Mouse (Mus musculus) liver, embryonic 12.5 days (tissue): ENCODE measurements around the gene Jund. TPM values are rescaled to one million over a fixed set of nuclear protein-coding genes. Genes with fewer than 3 reads are reported as not detected.

Source experiments
- ATAC-seq: fragments of 200-750 bp; cut with Nextera tagmentation; 2 replicates; pipeline ENCODE4 v1.8.0; 2017; ENCODE audit warnings: moderate number of reproducible peaks, mild to moderate bottlenecking, moderate library complexity
- H3K27ac ChIP-seq: fragments of 300-500 bp; sonication (generic); 2 replicates; pipeline ENCODE4 v1.5.1; 2016; ENCODE audit warnings: mild to moderate bottlenecking
- H3K27me3 ChIP-seq: fragments of 300-500 bp; sonication (generic); replicated peaks from 2 replicates; pipeline ENCODE4 v1.6.1; 2016; ENCODE audit warnings: mild to moderate bottlenecking, moderate library complexity
- H3K36me3 ChIP-seq: fragments of 300-500 bp; sonication (generic); 2 replicates; pipeline ENCODE4 v1.6.1; 2016; ENCODE audit warnings: mild to moderate bottlenecking, moderate library complexity
- H3K4me1 ChIP-seq: fragments of 300-500 bp; sonication (generic); 2 replicates; pipeline ENCODE4 v1.6.1; 2016
- H3K4me2 ChIP-seq: fragments of 300-500 bp; sonication (generic); 2 replicates; pipeline ENCODE4 v1.6.1; 2016; ENCODE audit warnings: mild to moderate bottlenecking, moderate library complexity
- H3K4me3 ChIP-seq: fragments of 300-500 bp; sonication (generic); 2 replicates; pipeline ENCODE4 v1.5.1; 2016; ENCODE audit warnings: mild to moderate bottlenecking, moderate library complexity
- H3K9ac ChIP-seq: fragments of 300-500 bp; sonication (generic); 2 replicates; pipeline ENCODE4 v1.6.1; 2016; ENCODE audit warnings: mild to moderate bottlenecking, moderate library complexity
- H3K9me3 ChIP-seq: fragments of 300-500 bp; sonication (generic); replicated peaks from 2 replicates; pipeline ENCODE4 v1.6.1; 2016; ENCODE audit warnings: mild to moderate bottlenecking, moderate library complexity
- WGBS: fragments of 180-500 bp; shearing (Covaris S2); methylation state at CpG from one replicate; pipeline ENCODE4 v1.1.7; 2016; ENCODE audit not compliant: insufficient replicate concordance; 5-methylcytosine and 5-hydroxymethylcytosine counted together
- polyA plus RNA-seq: library from polyadenylated mRNA; unstranded; fragments of >200 nt; fragmentation: Nextera tagmentation; extraction: Ambion mirVana; gene quantifications from 2 replicates; pipeline ENCODE4 v1.2.1, GENCODE M21; 2016

The Jund gene
- polyA plus RNA-seq, 1 experiment from 2014 or later, result 59.5 TPM

DNA sequence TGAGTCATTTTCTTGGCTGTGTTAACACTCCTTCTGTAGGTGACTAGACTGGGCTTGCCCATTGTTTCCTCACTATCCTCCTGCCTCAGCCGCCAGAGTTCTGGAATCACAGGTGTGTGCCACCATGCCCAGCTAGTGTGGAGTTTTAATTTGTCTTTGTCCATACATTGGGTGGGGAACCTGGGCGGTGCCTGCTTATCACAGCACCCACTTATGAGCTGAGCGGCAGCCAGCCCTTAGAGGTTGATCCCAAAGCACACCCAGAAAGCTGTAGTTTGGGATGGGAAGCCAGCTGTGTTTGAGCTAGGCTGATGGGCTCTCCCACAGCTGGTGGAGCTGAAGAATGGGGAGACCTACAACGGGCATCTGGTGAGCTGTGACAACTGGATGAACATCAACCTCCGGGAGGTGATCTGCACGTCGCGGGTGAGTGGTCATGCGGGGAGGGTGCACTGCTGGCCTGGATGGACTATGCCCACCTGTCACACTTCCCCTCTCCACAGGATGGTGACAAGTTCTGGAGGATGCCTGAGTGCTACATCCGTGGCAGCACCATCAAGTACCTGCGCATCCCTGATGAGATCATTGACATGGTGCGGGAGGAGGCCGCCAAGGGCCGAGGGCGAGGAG is 21.2 kb upstream of the Jund start:
- no peak for ATAC-seq
- 85% methylated on average over 15 of the region's 15 CpGs for WGBS
- Histone ChIP-seq H3K4me3 (peak overlapping the region; percentile 8; the same call in 1 of the 2 replicates), H3K9ac (peak overlapping the region; percentile 51), H3K27me3 (peaks cover 3% of the 10 kb centered on the region; the same call in 1 of the 2 replicates), H3K27ac (peak overlapping the region; percentile 81), H3K4me2 (peak overlapping the region; percentile 58), H3K36me3 (peaks cover 45% of the 10 kb centered on the region), H3K4me1 (peaks cover 90% of the 10 kb centered on the region), H3K9me3 (no peaks in the 10 kb centered on the region)

DNA sequence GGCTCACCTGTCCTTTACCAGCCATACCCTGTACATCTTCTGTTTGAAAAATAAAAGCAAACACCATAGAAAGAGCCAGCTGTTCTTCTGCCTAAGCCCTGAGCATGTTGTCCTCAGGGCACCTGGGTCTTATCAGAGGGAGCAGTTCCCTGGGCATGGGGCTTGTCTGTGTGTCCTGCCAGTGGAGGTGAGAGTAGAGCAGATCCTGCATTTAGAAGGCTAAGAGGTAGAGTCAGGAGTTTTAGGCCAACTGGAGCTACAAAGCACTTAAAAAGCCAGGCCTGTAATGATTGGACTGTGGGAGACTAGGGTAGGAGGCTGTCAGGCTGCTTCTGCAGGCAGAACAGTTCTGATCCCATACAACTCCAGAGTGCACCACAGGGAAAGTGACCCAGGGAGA is 20.1 kb upstream of the Jund start:
- H3K4me1 ChIP-seq, result peaks cover 87% of the 10 kb centered on the region

DNA sequence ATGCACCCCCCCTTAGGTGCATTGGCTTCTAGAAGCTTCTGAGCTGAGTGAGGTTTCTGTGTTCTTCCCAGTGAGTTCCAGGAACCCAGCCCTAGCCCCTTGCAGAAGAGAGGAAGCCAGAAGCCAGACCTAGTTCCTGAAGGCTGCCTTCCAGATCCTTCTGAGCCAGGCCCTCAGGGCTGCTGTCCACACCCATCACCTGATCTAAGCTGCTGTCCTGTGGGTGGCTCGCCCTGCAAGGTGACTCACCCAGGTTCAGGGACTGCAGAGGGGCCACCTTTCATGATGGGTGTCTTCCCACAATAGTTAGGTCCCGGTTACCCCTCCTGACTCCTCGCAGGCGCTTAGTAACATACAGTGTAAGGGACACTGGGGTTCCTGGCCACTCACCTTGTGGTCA is 19.3 kb upstream of the Jund start:
- Histone ChIP-seq H3K4me2 (no peak overlapping the region), H3K9me3 (no peaks in the 10 kb centered on the region), H3K4me1 (peaks cover 80% of the 10 kb centered on the region), H3K9ac (no peak overlapping the region), H3K4me3 (no peak overlapping the region), H3K27me3 (peaks cover 17% of the 10 kb centered on the region), H3K36me3 (peaks cover 45% of the 10 kb centered on the region), H3K27ac (peak overlapping the region; percentile 46; the same call in 1 of the 2 replicates)
- ATAC-seq, result no peak
- WGBS, result 83% methylated on average over 4 of the region's 4 CpGs

More for the DNA sequence above, 20.1 kb upstream of the Jund start:
- Histone ChIP-seq H3K9me3 (no peaks in the 10 kb centered on the region), H3K27ac (peak overlapping the region; percentile 46), H3K27me3 (peaks cover 9% of the 10 kb centered on the region; the same call in 1 of the 2 replicates), H3K4me2 (no peak overlapping the region), H3K36me3 (peaks cover 45% of the 10 kb centered on the region), H3K4me3 (no peak overlapping the region), H3K9ac (no peak overlapping the region)
- no peak for ATAC-seq

GRCm38 (mm10) chr8:70680039-70680438 is 18.7 kb upstream of the Jund start:
- no peak overlapping the region for H3K9ac ChIP-seq
- no peak overlapping the region for H3K4me3 ChIP-seq

GRCm38 (mm10) chr8:70681410-70681809 is 17.3 kb upstream of the Jund start:
- Histone ChIP-seq H3K9ac (no peak overlapping the region), H3K4me3 (no peak overlapping the region), H3K4me2 (no peak overlapping the region), H3K27ac (no peak overlapping the region), H3K4me1 (peaks cover 60% of the 10 kb centered on the region), H3K9me3 (no peaks in the 10 kb centered on the region), H3K27me3 (peaks cover 25% of the 10 kb centered on the region), H3K36me3 (peaks cover 40% of the 10 kb centered on the region)
- WGBS, result 52% methylated on average over 3 of the region's 3 CpGs
- 0 out of 2 replicates have a peak, but pooled peaks have one; percentile 28 for ATAC-seq

More at GRCm38 (mm10) chr8:70680039-70680438, 18.7 kb upstream of the Jund start:
- 74% methylated on average over 3 of the region's 3 CpGs for WGBS
- no peak for ATAC-seq
- Histone ChIP-seq H3K9me3 (no peaks in the 10 kb centered on the region), H3K4me2 (no peak overlapping the region), H3K27ac (peak overlapping the region; percentile 21; the same call in 1 of the 2 replicates), H3K27me3 (peaks cover 17% of the 10 kb centered on the region), H3K4me1 (peaks cover 74% of the 10 kb centered on the region), H3K36me3 (peaks cover 45% of the 10 kb centered on the region)

DNA sequence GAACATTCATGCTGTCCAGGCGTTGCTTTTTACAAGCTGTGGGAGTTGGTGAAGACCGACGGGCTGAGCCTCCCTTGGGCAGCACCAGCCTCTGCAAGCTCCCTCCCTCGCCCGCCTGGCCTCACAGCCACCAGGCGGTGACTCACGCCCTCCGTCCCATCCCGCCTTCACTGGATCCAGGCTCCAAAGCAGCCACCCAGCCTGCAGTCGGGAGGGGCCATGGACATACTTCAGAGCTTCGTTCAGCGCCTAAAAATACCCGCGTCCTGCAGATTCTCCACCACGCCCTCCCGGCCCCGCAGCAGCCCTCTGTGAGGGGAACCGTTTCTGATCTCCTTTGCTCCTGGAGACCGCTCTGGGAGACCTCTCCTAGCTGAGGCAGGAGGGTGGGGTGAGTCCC is 16.6 kb upstream of the Jund start:
- peaks cover 34% of the 10 kb centered on the region for H3K36me3 ChIP-seq

GRCm38 (mm10) chr8:70682692-70683091 is 16.1 kb upstream of the Jund start:
- Histone ChIP-seq H3K4me2 (peak overlapping the region; percentile 40; the same call in 1 of the 2 replicates), H3K9ac (no peak overlapping the region), H3K27ac (no peak overlapping the region), H3K4me1 (peaks cover 47% of the 10 kb centered on the region), H3K36me3 (peaks cover 29% of the 10 kb centered on the region), H3K9me3 (no peaks in the 10 kb centered on the region), H3K4me3 (no peak overlapping the region), H3K27me3 (peaks cover 35% of the 10 kb centered on the region)
- 60% methylated on average over 3 of the region's 3 CpGs for WGBS
- ATAC-seq, result no peak

More for the DNA sequence above, 16.6 kb upstream of the Jund start:
- Histone ChIP-seq H3K9me3 (no peaks in the 10 kb centered on the region), H3K4me1 (peaks cover 52% of the 10 kb centered on the region), H3K27me3 (peaks cover 30% of the 10 kb centered on the region), H3K27ac (no peak overlapping the region), H3K4me2 (peak overlapping the region; percentile 40), H3K9ac (peak overlapping the region; percentile 42; the same call in 1 of the 2 replicates), H3K4me3 (no peak overlapping the region)
- 15% methylated on average over 19 of the region's 19 CpGs for WGBS
- ATAC-seq, result 0 out of 2 replicates have a peak, but pooled peaks have one; percentile 28

DNA sequence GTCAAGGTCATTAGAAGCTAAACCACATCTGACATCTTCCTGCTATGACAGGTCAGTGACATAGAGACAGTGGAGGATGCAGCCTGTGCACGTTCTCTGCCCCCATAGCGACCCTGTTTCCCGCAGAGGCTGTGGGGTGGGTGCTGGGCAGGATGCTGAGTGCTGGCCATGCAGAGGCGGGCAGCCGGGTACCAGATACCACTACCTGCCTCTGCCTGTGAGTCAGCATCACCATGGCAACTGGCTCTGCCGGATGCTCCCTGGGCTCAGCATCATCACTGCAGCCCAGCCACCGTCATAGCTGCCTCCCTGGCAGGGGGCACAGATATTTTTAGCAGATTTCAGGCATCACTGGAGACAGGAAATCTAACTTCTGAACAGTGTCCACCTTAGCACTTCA is 14.5 kb upstream of the Jund start:
- Histone ChIP-seq H3K27ac (no peak overlapping the region), H3K4me3 (no peak overlapping the region), H3K9ac (no peak overlapping the region), H3K4me1 (peaks cover 31% of the 10 kb centered on the region), H3K4me2 (no peak overlapping the region), H3K9me3 (no peaks in the 10 kb centered on the region), H3K27me3 (peaks cover 36% of the 10 kb centered on the region), H3K36me3 (peaks cover 13% of the 10 kb centered on the region)
- ATAC-seq, result no peak
- WGBS, result 57% methylated on average over 7 of the region's 7 CpGs

DNA sequence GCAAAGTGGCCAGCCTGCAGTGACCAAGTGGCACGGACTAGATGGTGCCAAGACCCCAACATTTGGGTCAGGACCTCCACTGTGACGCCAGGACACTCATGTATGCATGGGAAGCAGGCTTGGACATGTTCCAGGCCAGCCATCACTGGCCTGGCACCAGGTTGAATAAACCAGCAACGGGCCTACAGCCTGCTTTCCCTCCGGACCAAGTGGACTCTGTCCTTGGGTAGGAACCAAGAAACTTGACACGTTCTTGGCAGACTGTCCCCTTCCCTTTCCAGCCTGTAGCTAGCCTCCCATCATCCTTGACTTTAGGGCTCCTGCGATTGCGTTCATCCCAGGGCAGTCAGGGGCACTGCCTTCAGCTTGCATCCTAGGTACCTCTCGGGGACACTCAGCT is 11.2 kb upstream of the Jund start:
- 78% methylated on average over 8 of the region's 8 CpGs for WGBS

GRCm38 (mm10) chr8:70688136-70688535 is 10.6 kb upstream of the Jund start:
- 72% methylated on average over 3 of the region's 3 CpGs for WGBS
- no peak overlapping the region for H3K4me3 ChIP-seq
- no peak overlapping the region for H3K9ac ChIP-seq
- ATAC-seq, result no peak
- no peaks in the 10 kb centered on the region for H3K36me3 ChIP-seq
- H3K9me3 ChIP-seq, result no peaks in the 10 kb centered on the region
- peaks cover 20% of the 10 kb centered on the region for H3K4me1 ChIP-seq
- no peak overlapping the region for H3K4me2 ChIP-seq
- H3K27me3 ChIP-seq, result peaks cover 43% of the 10 kb centered on the region
- no peak overlapping the region for H3K27ac ChIP-seq

More for the DNA sequence above, 11.2 kb upstream of the Jund start:
- Histone ChIP-seq H3K4me2 (no peak overlapping the region), H3K4me3 (no peak overlapping the region), H3K27ac (no peak overlapping the region), H3K9me3 (no peaks in the 10 kb centered on the region), H3K9ac (no peak overlapping the region), H3K4me1 (peaks cover 15% of the 10 kb centered on the region), H3K27me3 (peaks cover 47% of the 10 kb centered on the region), H3K36me3 (no peaks in the 10 kb centered on the region)
- ATAC-seq, result no peak

- Histone ChIP-seq H3K36me3 (no peaks in the 10 kb centered on the region), H3K4me1 (peaks cover 35% of the 10 kb centered on the region), H3K27ac (no peak overlapping the region), H3K9me3 (no peaks in the 10 kb centered on the region), H3K9ac (no peak overlapping the region; the same call in 1 of the 2 replicates), H3K4me2 (no peak overlapping the region), H3K4me3 (no peak overlapping the region), H3K27me3 (peaks cover 33% of the 10 kb centered on the region)
- WGBS, result 66% methylated on average over 5 of the region's 5 CpGs
- no peak for ATAC-seq
These were observed 8.8 kb upstream of the Jund start for GRCm38 (mm10) chr8:70689892-70690390.

DNA sequence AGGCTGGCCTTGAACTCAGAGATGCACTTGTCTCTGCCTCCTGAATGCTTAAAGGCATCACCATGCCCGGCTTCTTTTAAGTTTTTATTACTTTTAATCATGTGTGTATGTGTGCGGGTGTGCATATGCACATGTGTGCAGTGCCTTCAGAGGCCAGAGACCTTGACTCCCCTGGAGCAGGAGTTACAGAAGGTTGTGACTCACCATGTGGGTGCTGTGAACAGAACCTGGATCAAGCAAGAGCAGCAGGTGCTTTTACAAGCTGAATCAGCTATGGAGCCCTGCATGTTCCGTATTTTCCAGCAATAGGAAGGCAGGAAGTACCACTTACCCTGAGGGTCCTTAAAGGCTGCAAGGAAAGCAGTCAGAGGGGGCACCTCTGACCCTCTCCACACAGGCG is 7.5 kb upstream of the Jund start:
- peak overlapping the region; percentile 54; the same call in 1 of the 2 replicates for H3K4me2 ChIP-seq
- H3K4me3 ChIP-seq, result no peak overlapping the region
- ATAC-seq, result no peak
- no peak overlapping the region for H3K27ac ChIP-seq
- peaks cover 28% of the 10 kb centered on the region for H3K27me3 ChIP-seq
- H3K36me3 ChIP-seq, result no peaks in the 10 kb centered on the region
- WGBS, result 70% methylated on average over 4 of the region's 4 CpGs
- H3K9me3 ChIP-seq, result no peaks in the 10 kb centered on the region
- H3K9ac ChIP-seq, result no peak overlapping the region
- H3K4me1 ChIP-seq, result peaks cover 47% of the 10 kb centered on the region
